Mouse (Mus musculus) kidney, postnatal 25 days (tissue): Measurements from ENCODE around the gene Ccl4.

ENCODE experiments used
- DNase-seq, 2 experiments: peaks; one replicate each; pipeline ENCODE4 v3.0.0; 2021; ENCODE audit warnings: mixed read lengths in 2 of 2

The Ccl4 gene

DNA sequence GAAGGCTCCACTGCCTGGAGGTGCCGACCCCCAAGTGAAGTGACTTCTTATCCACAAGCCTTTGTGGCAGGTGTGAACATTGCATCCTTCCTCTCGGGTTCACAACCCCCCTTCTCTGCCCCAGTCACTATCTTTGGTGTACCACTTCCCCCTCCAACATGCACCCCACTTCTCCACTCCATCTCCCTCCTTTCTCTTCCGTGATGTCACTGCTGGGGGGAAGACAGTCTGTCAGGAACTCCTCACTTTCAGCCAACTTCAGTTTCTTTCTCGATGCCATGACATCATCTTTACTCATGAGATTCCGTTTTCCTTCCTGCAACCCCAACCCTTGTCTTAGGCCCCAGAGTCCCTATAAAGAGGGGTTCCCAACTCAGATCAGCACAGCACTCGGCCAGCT is at the start of gene Ccl4:
Gene Ccl4 (plus strand): TSS at position 381 of the 400 bp plus-strand sequence.
- no peak for DNase-seq

DNA sequence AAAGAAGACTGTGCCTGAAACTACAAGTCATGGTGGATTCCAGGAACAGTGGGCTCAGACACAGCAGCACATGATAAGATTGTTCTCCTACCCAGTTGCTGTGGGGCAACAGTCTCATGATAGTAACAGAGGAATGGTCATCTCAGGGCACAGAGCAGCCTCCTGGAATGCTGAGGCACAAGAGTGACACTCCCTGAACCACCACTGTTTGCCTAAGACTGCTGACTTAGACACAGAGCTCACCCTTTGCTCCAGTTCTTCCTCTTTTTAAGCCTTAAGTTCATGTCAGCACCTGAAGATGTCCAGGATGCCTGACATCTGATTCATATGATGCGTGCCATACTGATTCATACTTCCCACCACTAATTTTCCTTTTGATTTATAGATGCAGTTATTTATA is 45.8 kb upstream of the Ccl4 start:
- DNase-seq, result no peak

GRCm38 (mm10) chr11:83618238-83618637 is 44.1 kb upstream of the Ccl4 start:
- no peak for DNase-seq

- no peak for DNase-seq
These were observed 43.3 kb upstream of the Ccl4 start for GRCm38 (mm10) chr11:83619037-83619436.

- DNase-seq, result no peak
These were observed 38.8 kb upstream of the Ccl4 start for GRCm38 (mm10) chr11:83623586-83623985.

- no peak for DNase-seq
These were observed 33.6 kb upstream of the Ccl4 start for GRCm38 (mm10) chr11:83628808-83629207.

DNA sequence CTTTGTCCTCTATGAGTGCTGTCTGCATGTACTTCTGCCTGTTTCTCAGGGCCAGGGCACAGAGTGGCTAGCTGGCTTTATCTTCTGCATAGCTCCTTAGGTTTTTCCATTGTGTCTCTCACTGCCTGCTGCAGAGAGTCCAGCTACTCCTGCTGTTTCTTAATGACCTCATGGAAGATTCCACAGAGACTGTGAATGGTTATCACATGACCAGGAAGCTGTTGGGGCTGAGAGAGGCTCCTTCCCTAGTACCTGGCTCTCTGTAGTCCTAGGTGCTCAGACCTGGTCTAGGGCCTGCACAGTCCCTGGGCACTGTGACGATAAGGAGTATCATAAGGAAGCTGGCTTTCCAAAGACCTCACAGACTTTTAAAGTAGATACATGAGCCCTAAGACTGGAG is 31.8 kb upstream of the Ccl4 start:
- DNase-seq, result no peak

DNA sequence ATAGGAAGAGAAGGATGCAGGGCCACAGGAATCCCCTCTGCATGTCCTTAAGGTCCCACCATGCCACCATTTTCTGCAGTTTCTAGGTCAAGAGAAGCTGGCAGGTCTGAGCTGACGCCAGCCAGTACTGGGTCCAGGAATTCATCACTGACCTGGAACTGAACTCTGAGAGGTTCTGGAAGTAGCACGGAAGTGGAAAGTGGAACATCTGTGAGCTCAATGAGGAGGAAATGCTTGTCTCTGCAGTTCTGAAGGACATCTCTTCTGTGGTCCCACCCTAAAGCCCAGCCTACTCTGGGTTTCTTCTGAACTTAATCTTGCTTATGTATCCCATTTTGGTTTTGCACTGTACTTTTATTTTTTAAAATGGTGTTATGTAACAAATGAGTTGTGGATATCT is 31.3 kb upstream of the Ccl4 start:
- DNase-seq, result no peak

DNA sequence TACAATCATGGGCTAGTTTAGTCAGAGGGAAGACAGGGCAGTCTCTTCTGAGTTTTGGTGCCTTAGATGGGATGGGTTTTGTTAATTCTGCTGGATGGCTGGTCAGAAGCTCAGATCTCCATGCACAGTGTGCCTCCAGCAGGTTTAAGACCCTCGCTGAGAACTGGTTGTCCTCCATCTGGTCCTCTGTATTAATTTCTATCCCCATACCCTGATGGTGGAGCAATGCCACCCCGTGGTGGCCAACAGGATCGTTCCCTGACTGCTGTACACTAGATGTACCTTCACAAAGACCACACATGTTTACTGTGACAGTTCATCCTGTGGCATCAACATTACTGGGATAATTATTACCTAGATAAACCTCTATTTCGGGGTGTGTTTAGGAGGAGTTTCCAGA is 29.6 kb upstream of the Ccl4 start:
- peak in 1 of 2 experiments; percentile 23 for DNase-seq

DNA sequence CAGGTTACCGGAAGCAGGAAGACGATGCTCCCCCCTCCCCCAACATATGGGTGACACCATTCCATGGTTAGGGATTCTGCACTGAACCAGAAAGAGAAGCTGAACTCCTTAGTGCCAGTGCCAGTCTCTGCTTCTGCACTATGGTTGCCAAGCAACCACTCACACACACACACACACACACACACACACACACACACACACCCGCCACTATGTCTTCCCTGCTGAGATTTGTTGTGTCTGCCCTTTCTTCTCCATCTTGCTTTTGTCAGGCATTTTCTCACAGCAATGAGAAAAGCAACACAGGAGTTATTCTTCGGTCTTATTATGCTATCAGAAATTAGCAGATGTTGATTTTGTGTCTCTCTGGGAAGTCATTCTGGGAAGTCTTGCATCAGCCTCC is 28.0 kb upstream of the Ccl4 start:
- DNase-seq, result no peak

- DNase-seq, result no peak
These were observed 27.5 kb upstream of the Ccl4 start for GRCm38 (mm10) chr11:83634898-83635297.

DNA sequence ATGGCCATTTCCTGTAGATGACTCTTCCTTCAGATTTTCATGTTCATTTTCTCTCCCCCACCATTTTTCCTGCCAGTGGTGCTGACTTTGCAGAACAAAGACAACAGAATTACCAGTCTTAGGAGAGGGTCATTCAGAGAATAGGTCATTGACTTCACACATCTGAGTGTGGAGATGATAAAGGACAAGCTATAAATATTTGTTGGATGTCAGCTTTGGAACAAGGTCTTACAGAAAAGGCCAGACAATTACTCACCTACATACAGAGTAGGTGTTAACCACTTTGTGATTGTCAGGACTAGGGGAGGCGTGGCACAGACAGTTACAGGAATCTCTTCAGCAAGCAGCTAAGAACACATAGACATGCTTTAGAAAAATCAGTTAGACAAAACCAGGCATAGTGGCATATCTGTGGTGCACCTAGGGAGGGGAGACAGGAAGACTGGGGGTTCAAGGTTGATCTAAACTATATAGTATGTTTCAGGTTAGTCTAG is 25.6 kb upstream of the Ccl4 start:
- no peak for DNase-seq

GRCm38 (mm10) chr11:83638934-83639333 is 23.4 kb upstream of the Ccl4 start:
- DNase-seq, result no peak

DNA sequence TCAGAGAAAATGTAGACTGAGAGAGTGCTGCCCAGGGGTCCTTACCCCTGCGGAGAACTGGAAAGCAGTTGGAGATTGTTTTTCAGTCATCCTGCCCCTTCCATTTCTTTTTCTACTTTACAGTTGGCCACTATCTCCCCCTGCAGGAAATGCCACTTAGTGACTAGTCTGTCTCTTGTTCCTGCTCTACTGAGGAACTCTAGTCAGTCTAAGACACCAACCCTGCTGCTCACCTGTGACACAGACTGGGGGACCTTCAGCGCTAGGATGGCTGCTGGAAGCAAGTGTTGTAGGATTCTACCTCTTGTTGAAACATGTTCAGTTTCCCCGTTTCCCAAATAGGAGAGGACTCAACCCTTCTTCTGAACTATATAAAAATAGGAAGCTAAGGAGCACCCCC is 22.9 kb upstream of the Ccl4 start:
- DNase-seq, result peak in 1 of 2 experiments; percentile 21

GRCm38 (mm10) chr11:83640141-83640540 is 22.2 kb upstream of the Ccl4 start:
- DNase-seq, result no peak

DNA sequence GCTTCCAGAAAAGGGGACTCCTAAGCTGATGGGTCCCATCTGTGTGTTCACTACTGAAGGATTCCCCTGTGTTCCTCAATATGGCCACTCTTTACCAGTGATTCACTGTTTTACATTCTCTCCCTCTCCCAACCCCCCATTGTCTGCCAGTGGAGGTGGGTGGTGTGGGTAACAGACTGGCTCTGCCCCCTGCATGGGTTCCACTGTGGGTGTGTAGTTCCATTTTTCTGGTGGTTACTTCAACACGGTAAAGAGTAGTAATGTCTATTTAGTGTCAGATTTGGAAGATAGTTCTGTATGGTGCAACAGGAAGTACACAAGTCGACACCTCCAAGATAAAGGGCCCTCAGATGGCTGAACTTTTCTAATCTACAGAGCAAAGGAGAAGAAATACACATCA is 21.2 kb upstream of the Ccl4 start:
- no peak for DNase-seq

DNA sequence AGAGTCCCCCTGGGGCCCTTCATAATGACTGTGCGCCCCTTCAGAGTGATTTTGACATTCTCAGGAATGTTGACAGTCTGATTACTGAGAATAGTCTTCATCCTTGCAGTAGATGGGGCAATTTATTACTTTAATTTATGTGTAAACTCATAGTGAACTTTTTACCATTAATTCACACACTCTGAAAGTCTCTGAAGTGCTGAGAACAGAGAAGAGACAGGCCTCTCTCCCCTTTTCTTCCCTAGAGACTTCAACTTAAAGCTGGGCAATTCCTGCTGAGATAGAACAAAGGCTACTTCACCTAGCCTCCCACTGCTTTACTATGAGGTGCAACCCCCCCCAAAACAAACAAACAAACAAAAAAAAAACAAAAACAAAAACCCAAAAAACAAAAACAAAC is 16.9 kb upstream of the Ccl4 start, which contains the start of gene Rpl9-ps1:
Gene Rpl9-ps1 (minus strand): TSS at position 101 of the 400 bp plus-strand sequence.
- no peak for DNase-seq

GRCm38 (mm10) chr11:83646356-83647149 is 15.8 kb upstream of the Ccl4 start:
- DNase-seq, result no peak

GRCm38 (mm10) chr11:83649305-83649841 is 13.0 kb upstream of the Ccl4 start, which contains the start of gene Ccl3:
Ccl3 (minus strand) TSS chr11:83649355.
- no peak for DNase-seq

DNA sequence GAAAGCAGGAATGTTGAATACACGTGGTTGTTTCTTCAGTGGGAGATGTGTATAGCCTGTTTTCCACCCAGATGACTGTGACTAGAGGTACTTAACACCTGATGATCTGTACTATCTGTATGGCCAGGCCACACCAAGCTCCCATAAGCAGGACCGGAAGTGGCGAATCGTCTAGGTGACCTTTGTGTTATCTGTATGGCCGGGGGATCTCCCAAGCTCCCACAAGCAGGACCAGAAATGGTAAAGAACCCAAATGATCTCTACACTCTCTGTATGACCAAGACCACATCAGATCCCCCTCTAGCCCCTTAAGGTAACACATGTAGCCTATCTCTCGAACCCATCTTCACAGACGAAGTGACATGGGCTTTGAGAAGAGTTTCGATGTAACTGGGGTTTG is 7.8 kb upstream of the Ccl4 start:
- no peak for DNase-seq

DNA sequence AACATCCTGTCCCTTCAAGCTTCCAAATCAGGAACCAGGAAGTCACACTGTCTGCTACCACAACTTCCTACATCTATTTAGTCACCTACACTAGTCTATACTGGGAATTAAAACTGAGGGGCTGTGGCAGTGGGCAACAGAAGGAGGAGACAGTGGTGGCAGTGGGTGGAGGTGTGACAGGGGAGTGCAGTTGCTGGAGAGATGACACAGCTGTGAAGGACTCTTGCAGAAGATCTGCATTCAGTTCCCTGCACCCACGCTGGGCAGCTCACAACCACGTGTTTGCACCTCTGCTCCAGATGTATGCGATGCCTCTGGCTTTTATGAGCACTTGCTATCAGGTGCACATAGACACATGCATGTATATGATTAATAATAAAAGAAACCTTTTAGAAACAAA is 4.9 kb upstream of the Ccl4 start:
- DNase-seq, result no peak

GRCm38 (mm10) chr11:83658797-83659196 is 3.6 kb upstream of the Ccl4 start:
- no peak for DNase-seq

DNA sequence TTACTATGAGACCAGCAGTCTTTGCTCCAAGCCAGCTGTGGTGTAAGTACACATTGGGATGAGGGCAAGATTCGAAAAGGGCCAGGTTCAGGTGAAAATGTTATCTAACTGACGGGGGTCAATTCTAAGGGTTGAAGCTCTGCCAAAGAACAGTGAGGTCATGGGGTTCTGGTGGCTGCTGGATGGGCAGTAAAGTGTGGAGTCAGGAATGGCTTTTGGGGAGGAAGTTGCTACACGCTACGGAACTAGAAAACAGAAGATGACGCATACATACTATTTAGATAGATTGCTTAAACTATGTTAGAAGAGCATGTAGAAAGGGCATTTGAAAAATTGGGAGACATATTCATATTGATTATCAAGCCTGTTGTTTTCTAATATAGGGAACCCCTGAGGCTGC is 1.1 kb downstream of the Ccl4 start:
- no peak for DNase-seq

- DNase-seq, result no peak
These were observed 9.4 kb downstream of the Ccl4 start for GRCm38 (mm10) chr11:83671743-83672142.
